10 mouse cellular contexts compared by ENCODE assay signal in the genomic region with DNA sequence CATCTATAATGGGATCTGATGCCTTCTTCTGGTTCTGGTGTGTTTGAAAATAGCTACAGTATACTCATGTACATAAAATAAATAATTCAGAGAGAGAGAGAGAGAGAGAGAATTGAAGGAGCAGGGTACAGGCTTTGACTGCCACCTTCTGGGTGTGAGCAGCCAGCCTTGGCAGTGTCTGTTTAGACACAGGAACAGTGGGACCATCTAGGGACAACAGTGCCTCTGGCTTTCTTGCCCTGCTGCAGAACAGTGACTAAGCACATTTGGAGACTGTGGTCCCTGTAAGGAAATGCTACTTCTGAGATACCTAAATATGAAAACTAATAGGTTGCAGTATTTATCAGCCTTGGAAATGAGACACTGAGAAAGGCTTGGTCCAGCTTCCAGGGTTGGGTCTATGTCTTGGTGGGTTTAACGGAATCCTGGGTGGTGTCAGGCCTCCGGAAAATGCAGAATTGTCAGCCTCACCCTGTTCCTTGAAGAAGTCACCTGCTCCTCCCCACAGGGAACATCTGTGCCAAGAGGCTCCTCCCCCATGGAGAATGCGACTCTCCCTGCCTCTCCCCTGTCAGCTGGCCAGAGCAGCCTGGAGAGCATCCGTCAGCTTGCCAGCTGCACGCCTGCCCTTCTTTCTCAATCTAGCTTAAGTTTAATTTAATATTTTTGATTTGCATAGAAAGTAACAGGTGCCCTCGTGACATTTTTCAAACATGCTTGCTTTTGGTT. TPM values are rescaled to one million over a fixed set of nuclear protein-coding genes. Genes with fewer than 3 reads are reported as not detected.
DNase-seq lines count a peak whose midpoint lies in the region; ATAC-seq and TF ChIP-seq lines count a peak whose summit lies in the region.
"Had no signal": no experiment of that assay in that cellular context is flagged by ENCODE, and none has a peak within 500 bp of the region (broad histone marks: within the 10 kb centered on the region; RNA-seq: fewer than 3 reads in every experiment).

No protein-coding gene starts in this region.

- no peaks in the 10 kb centered on the region for H3K27me3 ChIP-seq in heart, postnatal 0 days (ENCODE audit: control insufficient read depth, insufficient read depth, low read length)
- H3K27me3 ChIP-seq in midbrain, embryonic 11.5 days (ENCODE audit: control insufficient read depth, insufficient read depth, low read length) = no peaks in the 10 kb centered on the region
- H3K27me3 ChIP-seq: embryonic facial prominence, embryonic 15.5 days; lung, embryonic 15.5 days had no signal

- peak overlapping the region; percentile 93 for H3K27ac ChIP-seq in heart, postnatal 0 days (ENCODE audit: low read depth)
- no peak overlapping the region for H3K27ac ChIP-seq in midbrain, embryonic 11.5 days (ENCODE audit: low read depth, low read length)
- H3K27ac ChIP-seq: lung, embryonic 15.5 days had no signal

- peak; percentile 61 for TF ChIP-seq CTCF in heart, postnatal 0 days (IDR thresholded peaks at IDR 0.05; ENCODE audit: low read depth)

- no peaks in the 10 kb centered on the region for H3K9me3 ChIP-seq in heart, postnatal 0 days (replicated peaks; ENCODE audit: control insufficient read depth, low read length)
- no peaks in the 10 kb centered on the region for H3K9me3 ChIP-seq in midbrain, embryonic 11.5 days (ENCODE audit: control insufficient read depth, low read length)
- H3K9me3 ChIP-seq: embryonic facial prominence, embryonic 15.5 days; lung, embryonic 15.5 days had no signal

- no peaks in the 10 kb centered on the region for H3K36me3 ChIP-seq in heart, postnatal 0 days (replicated peaks; ENCODE audit: control insufficient read depth, insufficient read depth, low read length)
- no peaks in the 10 kb centered on the region for H3K36me3 ChIP-seq in midbrain, embryonic 11.5 days (ENCODE audit: control insufficient read depth, insufficient read depth, low read length)
- H3K36me3 ChIP-seq: embryonic facial prominence, embryonic 15.5 days; lung, embryonic 15.5 days had no signal

- peak; percentile 59 for DNase-seq in spleen, adult 12 weeks (ENCODE audit: low spot score)
- DNase-seq in spleen, adult 18-20 months = no peak
- peak; percentile 68 for DNase-seq in c-Kit-negative CD71-positive TER-119-positive erythroid progenitor cells, embryonic 14.5 days (ENCODE audit: low read depth, low spot score)
- DNase-seq in heart, postnatal 0 days (ENCODE audit: low spot score) = peak; percentile 68
- peak; percentile 15 to 30 for DNase-seq in spleen, postnatal 36 days (ENCODE audit: low spot score in 2 of 2)
- DNase-seq in testis, postnatal 14 days (ENCODE audit: low spot score) = no peak
- DNase-seq in ovary, postnatal 10 days (ENCODE audit: low spot score) = no peak
- DNase-seq in midbrain, embryonic 11.5 days (ENCODE audit: low spot score, missing footprints) = no peak

- peaks cover 20% of the 10 kb centered on the region for H3K4me1 ChIP-seq in heart, postnatal 0 days (ENCODE audit: control insufficient read depth, insufficient read depth)
- H3K4me1 ChIP-seq in midbrain, embryonic 11.5 days (ENCODE audit: control insufficient read depth, insufficient read depth, low read length) = peaks cover 4% of the 10 kb centered on the region; the same call in 1 of the 2 replicates

- no peak overlapping the region for H3K4me2 ChIP-seq in heart, postnatal 0 days (ENCODE audit: low read depth, low read length)
- no peak overlapping the region for H3K4me2 ChIP-seq in midbrain, embryonic 11.5 days
- H3K4me2 ChIP-seq: embryonic facial prominence, embryonic 15.5 days; lung, embryonic 15.5 days had no signal

- TF ChIP-seq EP300 in heart, postnatal 0 days (IDR thresholded peaks at IDR 0.05; ENCODE audit: low read depth) = no peak

- no peak overlapping the region for H3K4me3 ChIP-seq in heart, postnatal 0 days (ENCODE audit: low read depth, low read length)
- no peak overlapping the region for H3K4me3 ChIP-seq in midbrain, embryonic 11.5 days (ENCODE audit: low read depth, low read length)
- H3K4me3 ChIP-seq: embryonic facial prominence, embryonic 15.5 days; lung, embryonic 15.5 days had no signal

- 19% methylated on average over 6 of the region's 6 CpGs for WGBS in heart, postnatal 0 days
- 51% methylated on average over 6 of the region's 6 CpGs for WGBS in midbrain, embryonic 11.5 days

- H3K9ac ChIP-seq in heart, postnatal 0 days (replicated peaks; ENCODE audit: low read depth, low read length) = no peak overlapping the region
- H3K9ac ChIP-seq in midbrain, embryonic 11.5 days (ENCODE audit: low read length) = no peak overlapping the region
- H3K9ac ChIP-seq: embryonic facial prominence, embryonic 15.5 days; lung, embryonic 15.5 days had no signal

- ATAC-seq in heart, postnatal 0 days (ENCODE audit: insufficient read depth, low read depth) = peak; percentile 71
- no peak for ATAC-seq in midbrain, embryonic 11.5 days (ENCODE audit: low FRiP score)

RNA-seq across cellular contexts. Expression of a gene that starts 8.4 kb away (rescaled TPM):
- total RNA-seq in heart, postnatal 0 days (2014; rRNA removed; ENCODE audit: low replicate concordance) = 4.4 and 9.9 TPM in 2 replicates
- polyA plus RNA-seq in heart, postnatal 0 days (2015; fragmentation: Nextera tagmentation; extraction: Ambion mirVana) = 10.0 and 11.9 TPM in 2 replicates
- polyA plus RNA-seq in midbrain, embryonic 11.5 days (2014; fragmentation: Nextera tagmentation; extraction: Ambion mirVana) = 20.9 and 22.0 TPM in 2 replicates

RNA-seq across cellular contexts. Expression of a gene that starts 45.2 kb away (rescaled TPM):
- total RNA-seq in heart, postnatal 0 days (2014; rRNA removed; ENCODE audit: low replicate concordance) = 252 and 255 TPM in 2 replicates
- 317 and 337 TPM in 2 replicates for polyA plus RNA-seq in heart, postnatal 0 days (2015; fragmentation: Nextera tagmentation; extraction: Ambion mirVana)
- not detected in 2 replicates for polyA plus RNA-seq in midbrain, embryonic 11.5 days (2014; fragmentation: Nextera tagmentation; extraction: Ambion mirVana)

RNA-seq across cellular contexts. Expression of a gene that starts 49.8 kb away (rescaled TPM):
- total RNA-seq in heart, postnatal 0 days (2014; rRNA removed; ENCODE audit: low replicate concordance) = 317 and 327 TPM in 2 replicates
- polyA plus RNA-seq in heart, postnatal 0 days (2015; fragmentation: Nextera tagmentation; extraction: Ambion mirVana) = 266 and 267 TPM in 2 replicates
- 274 and 282 TPM in 2 replicates for polyA plus RNA-seq in midbrain, embryonic 11.5 days (2014; fragmentation: Nextera tagmentation; extraction: Ambion mirVana)

Comparison
In these comparisons a context has a peak if more than half of its experiments do, and no peak if none do; other contexts are left out.
1. DNase-seq: peak in spleen, adult 12 weeks (single experiment), c-Kit-negative CD71-positive TER-119-positive erythroid progenitor cells, embryonic 14.5 days (single experiment), heart, postnatal 0 days (single experiment) and spleen, postnatal 36 days (2 of 2); none in spleen, adult 18-20 months (0 of 2), testis, postnatal 14 days (single experiment), ovary, postnatal 10 days (single experiment) and midbrain, embryonic 11.5 days (single experiment).
2. RNA of a gene that starts 45.2 kb away (polyA plus RNA-seq): 317 to 337 TPM in heart, postnatal 0 days; not detected in midbrain, embryonic 11.5 days; every median in the first group is over 100 times any median in the second.